Mouse (Mus musculus) MEL (cell line): ENCODE measurements at regions not wholly inside any gene's neighbourhood (a gene's known extent, or its start where the extent isn't known, plus 50 kb on each side); places are given as distances from the start of the nearest gene placed in this dataset.
"Not testable (repeated sequence)": the region's sequence is repeated elsewhere in the genome, so short reads cannot be mapped to it uniquely, and the experiment has no call there.

Experiments used
- DNase-seq: peaks from one replicate; pipeline ENCODE4 v3.0.0; 2011; ENCODE audit warnings: low read depth, low spot score
- H3K27ac ChIP-seq: 2 replicates; pipeline ENCODE4 v1.5.1; 2012; ENCODE audit warnings: low read depth, mild to moderate bottlenecking, control low read depth, low read length, moderate library complexity; ENCODE audit not compliant: control insufficient read depth
- H3K27me3 ChIP-seq, 2 experiments: fragments of 150-350 bp in 1 of 2; sonication (generic) in 1 of 2; 2 replicates each; pipeline ENCODE4 v1.6.1; 2012; ENCODE audit warnings: low read length in 2 of 2, mild to moderate bottlenecking in 2 of 2, improper control_type of control experiment in 1 of 2, moderate library complexity in 1 of 2; ENCODE audit not compliant: insufficient read depth in 2 of 2, control insufficient read depth in 1 of 2
- H3K36me3 ChIP-seq, 2 experiments: 2 replicates each; pipeline ENCODE4 v1.6.1; 2012 to 2014; ENCODE audit warnings: low read length in 2 of 2, improper control_type of control experiment in 1 of 2, inconsistent platforms in 1 of 2, mild to moderate bottlenecking in 1 of 2; ENCODE audit not compliant: insufficient read depth in 2 of 2, control insufficient read depth in 1 of 2
- H3K4me1 ChIP-seq, 2 experiments: fragments of 150-350 bp in 1 of 2; sonication (generic) in 1 of 2; 2 replicates each; pipeline ENCODE4 v1.6.1; 2012; ENCODE audit warnings: low read length in 2 of 2, improper control_type of control experiment in 1 of 2, mild to moderate bottlenecking in 1 of 2; ENCODE audit not compliant: insufficient read depth in 2 of 2, control insufficient read depth in 1 of 2
- H3K4me3 ChIP-seq, 2 experiments: fragments of 150-350 bp in 1 of 2; sonication (generic) in 1 of 2; 2 replicates each; pipeline ENCODE4 v1.5.1; 2012; ENCODE audit warnings: low read depth in 2 of 2, low read length in 2 of 2, mild to moderate bottlenecking in 2 of 2, moderate library complexity in 2 of 2, control low read depth in 1 of 2, improper control_type of control experiment in 1 of 2; ENCODE audit not compliant: control insufficient read depth in 1 of 2, insufficient read depth in 1 of 2
- H3K79me2 ChIP-seq: 2 replicates; pipeline ENCODE4 v1.6.1; 2012; ENCODE audit warnings: mild to moderate bottlenecking, low read length, moderate library complexity; ENCODE audit not compliant: control insufficient read depth, poor library complexity, insufficient read depth
- H3K9ac ChIP-seq: 2 replicates; pipeline ENCODE4 v1.6.1; 2012; ENCODE audit warnings: low read depth, mild to moderate bottlenecking, control low read depth, low read length, moderate library complexity; ENCODE audit not compliant: control insufficient read depth, poor library complexity, severe bottlenecking
- H3K9me3 ChIP-seq: fragments of 150-350 bp; sonication (generic); replicated peaks from 2 replicates; pipeline ENCODE4 v1.6.1; 2012; ENCODE audit warnings: mild to moderate bottlenecking, low read length, improper control_type of control experiment, moderate library complexity; ENCODE audit not compliant: insufficient read depth
- CTCF ChIP-seq, 3 experiments: IDR thresholded peaks in 2 of 3; conservative IDR thresholded peaks in 1 of 3; 2 replicates each; pipeline ENCODE4 v1.5.1; 2011 to 2012; ENCODE audit warnings: low read length in 3 of 3, low read depth in 2 of 3, mild to moderate bottlenecking in 2 of 3, improper control_type of control experiment in 1 of 3, inconsistent platforms in 1 of 3, mixed read lengths in 1 of 3, moderate library complexity in 1 of 3; ENCODE audit not compliant: control insufficient read depth in 1 of 3, insufficient read depth in 1 of 3, poor library complexity in 1 of 3, severe bottlenecking in 1 of 3
- ELF1 ChIP-seq: IDR thresholded peaks from 2 replicates; pipeline ENCODE4 v1.6.1; 2014; ENCODE audit warnings: low read depth, mild to moderate bottlenecking, inconsistent platforms, low read length, improper control_type of control experiment, moderate library complexity
- HCFC1 ChIP-seq: IDR thresholded peaks from 2 replicates; pipeline ENCODE4 v1.6.1; 2012; ENCODE audit warnings: low read depth, mild to moderate bottlenecking, inconsistent platforms, low read length, improper control_type of control experiment, moderate library complexity
- MEF2A ChIP-seq: IDR thresholded peaks from 2 replicates; pipeline ENCODE4 v1.6.1; 2014; ENCODE audit warnings: low read depth, mild to moderate bottlenecking, inconsistent platforms, low read length, improper control_type of control experiment; ENCODE audit not compliant: poor library complexity, insufficient replicate concordance, severe bottlenecking; ENCODE audit errors: extremely low read depth
- NRF1 ChIP-seq: IDR thresholded peaks from 2 replicates; pipeline ENCODE4 v1.6.1; 2014; ENCODE audit warnings: low read depth, mild to moderate bottlenecking, inconsistent platforms, low read length, improper control_type of control experiment, moderate library complexity; ENCODE audit not compliant: poor library complexity, insufficient read depth, severe bottlenecking
- POLR2AphosphoS2 ChIP-seq: IDR thresholded peaks from 2 replicates; pipeline ENCODE4 v1.6.1; 2011; ENCODE audit warnings: low read length, improper control_type of control experiment
- RCOR1 ChIP-seq: IDR thresholded peaks from 2 replicates; pipeline ENCODE4 v1.6.1; 2012; ENCODE audit warnings: low read depth, mild to moderate bottlenecking, inconsistent platforms, low read length, improper control_type of control experiment
- USF1 ChIP-seq: IDR thresholded peaks from 2 replicates; pipeline ENCODE4 v1.6.1; 2014; ENCODE audit warnings: low read depth, mild to moderate bottlenecking, inconsistent platforms, low read length, improper control_type of control experiment, moderate library complexity
- USF2 ChIP-seq, 2 experiments: IDR thresholded peaks; 2 replicates each; pipeline ENCODE4 v1.6.1; 2011 to 2012; ENCODE audit warnings: improper control_type of control experiment in 2 of 2, low read length in 2 of 2, borderline replicate concordance in 1 of 2, inconsistent platforms in 1 of 2, low read depth in 1 of 2, mild to moderate bottlenecking in 1 of 2; ENCODE audit not compliant: insufficient read depth in 1 of 2
- ZKSCAN1 ChIP-seq: IDR thresholded peaks from 2 replicates; pipeline ENCODE4 v1.6.1; 2012; ENCODE audit warnings: low read depth, mild to moderate bottlenecking, inconsistent platforms, low read length, improper control_type of control experiment, moderate library complexity

- H3K27ac ChIP-seq, H3K79me2 ChIP-seq, H3K9ac ChIP-seq, H3K36me3 ChIP-seq, DNase-seq, H3K27me3 ChIP-seq, H3K4me3 ChIP-seq, H3K9me3 ChIP-seq, H3K4me1 ChIP-seq: not testable (repeated sequence)
These were observed 144.5 kb upstream of the Pou6f2 start for GRCm38 (mm10) chr13:18542032-18542431.

- Histone ChIP-seq H3K9ac (no peak overlapping the region), H3K4me3 (no peak overlapping the region), H3K36me3 (no peaks in the 10 kb centered on the region), H3K4me1 (no peaks in the 10 kb centered on the region), H3K27me3 (no peaks in the 10 kb centered on the region), H3K79me2 (no peaks in the 10 kb centered on the region), H3K27ac (no peak overlapping the region), H3K9me3 (no peaks in the 10 kb centered on the region)
- TF ChIP-seq USF2 (IDR thresholded peaks at IDR 0.05; ENCODE audit: borderline replicate concordance in 1 of 2, insufficient read depth in 1 of 2, low read depth in 1 of 2, low read length in 2 of 2): no peak
- DNase-seq: peak; percentile 41
These were observed 133.0 kb upstream of the Pou6f2 start for GRCm38 (mm10) chr13:18530509-18530908.

- no peaks in the 10 kb centered on the region for H3K9me3 ChIP-seq
- no peak overlapping the region for H3K4me3 ChIP-seq
- DNase-seq: no peak
- no peaks in the 10 kb centered on the region for H3K27me3 ChIP-seq
- no peaks in the 10 kb centered on the region for H3K4me1 ChIP-seq
- H3K79me2 ChIP-seq: no peaks in the 10 kb centered on the region
- TF ChIP-seq NRF1 (no peak), CTCF (IDR thresholded peaks at IDR 0.05 in 2 of 3, conservative IDR thresholded peaks at IDR 0.05 in 1 of 3; ENCODE audit: control insufficient read depth in 1 of 3, insufficient read depth in 1 of 3, low read depth in 2 of 3, low read length in 3 of 3, poor library complexity in 1 of 3, severe bottlenecking in 1 of 3) (no peak), POLR2AphosphoS2 (no peak), USF1 (no peak), ELF1 (no peak), MEF2A (no peak), ZKSCAN1 (no peak), RCOR1 (no peak), HCFC1 (no peak)
- no peak overlapping the region for H3K9ac ChIP-seq
- no peaks in the 10 kb centered on the region for H3K36me3 ChIP-seq
- H3K27ac ChIP-seq: no peak overlapping the region
These were observed 100.7 kb upstream of the Pou6f2 start for GRCm38 (mm10) chr13:18498159-18498558.
